Mouse (Mus musculus): ENCODE data around the gene Mrgpra1. TPM values are rescaled to one million over a fixed set of nuclear protein-coding genes. Genes with fewer than 3 reads are reported as not detected.

Mrgpra1 gene
- polyA plus RNA-seq (2017; shearing (Covaris generic)), result not detected

GRCm38 (mm10) chr7:47354140-47354539, at the start of gene Mrgpra1:
Gene Mrgpra1 (minus strand): TSS chr7:47354240.

Other genes with a start within 250 kb of the Mrgpra1 start
- gene Ptpn5, start 220.6 kb downstream of the Mrgpra1 start, polyA plus RNA-seq (2017; shearing (Covaris generic)), result 8.6 TPM
- not detected for gene Mrgpra6, start 149.3 kb downstream of the Mrgpra1 start, polyA plus RNA-seq (2017; shearing (Covaris generic))
- not detected for gene Mrgpra9, start 101.4 kb downstream of the Mrgpra1 start, polyA plus RNA-seq (2017; shearing (Covaris generic))
- not detected for gene Mrgpra2a, start 97.9 kb upstream of the Mrgpra1 start, polyA plus RNA-seq (2017; shearing (Covaris generic))
- gene Mrgpra2b, start 174.6 kb upstream of the Mrgpra1 start, polyA plus RNA-seq (2017; shearing (Covaris generic)), result not detected
- gene Mrgpra3, start 247.1 kb upstream of the Mrgpra1 start, polyA plus RNA-seq (2017; shearing (Covaris generic)), result not detected

All from CD4-positive, CD25-positive, alpha-beta regulatory T cell (primary cell).